Mouse (Mus musculus) testis, adult 2 months (tissue): Measurements from ENCODE around the gene Zyg11a.

Experiments used
- CTCF ChIP-seq: fragments of 200-500 bp; IDR thresholded peaks from 2 replicates; pipeline ENCODE4 v1.5.1; 2012; ENCODE audit warnings: low read depth, mild to moderate bottlenecking, inconsistent platforms, low read length, moderate library complexity; ENCODE audit not compliant: control insufficient read depth, insufficient read depth, insufficient replicate concordance
- POLR2A ChIP-seq: fragments of 200-500 bp; IDR thresholded peaks from 2 replicates; pipeline ENCODE4 v1.6.1; 2012; ENCODE audit warnings: low read depth, mild to moderate bottlenecking, inconsistent platforms, low read length, moderate library complexity; ENCODE audit not compliant: control insufficient read depth

DNA sequence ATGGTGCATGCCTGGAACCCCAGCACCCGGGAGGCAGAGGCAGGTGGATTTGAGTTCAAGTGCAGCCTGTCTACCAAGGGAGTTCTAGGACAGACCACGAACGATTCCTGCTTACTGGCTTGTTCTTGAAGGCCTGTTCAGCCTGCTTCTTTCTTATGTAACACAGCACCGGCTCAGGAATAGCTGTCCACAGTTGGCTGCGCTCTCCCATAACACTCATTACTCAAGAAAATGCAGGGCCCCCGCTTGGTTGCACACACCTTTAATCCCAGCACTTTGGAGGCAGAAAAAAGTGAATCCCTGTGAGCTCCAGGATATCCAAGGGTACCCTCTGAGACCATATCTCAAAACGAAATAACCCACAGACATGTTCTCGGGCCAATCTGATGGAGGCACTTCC is 55.9 kb downstream of the Zyg11a start:
- no peak for TF ChIP-seq CTCF
- no peak for TF ChIP-seq POLR2A
